Mouse (Mus musculus) lung, postnatal 0 days (tissue): ENCODE measurements around the gene Gm20388.

Source experiments
- CTCF ChIP-seq: IDR thresholded peaks from 2 replicates; pipeline ENCODE4 v1.5.1; 2016; ENCODE audit warnings: antibody characterized with exemption, mild to moderate bottlenecking
- EP300 ChIP-seq: IDR thresholded peaks from 2 replicates; pipeline ENCODE4 v1.6.1; 2016; ENCODE audit warnings: antibody characterized with exemption, mild to moderate bottlenecking, control low read depth

DNA sequence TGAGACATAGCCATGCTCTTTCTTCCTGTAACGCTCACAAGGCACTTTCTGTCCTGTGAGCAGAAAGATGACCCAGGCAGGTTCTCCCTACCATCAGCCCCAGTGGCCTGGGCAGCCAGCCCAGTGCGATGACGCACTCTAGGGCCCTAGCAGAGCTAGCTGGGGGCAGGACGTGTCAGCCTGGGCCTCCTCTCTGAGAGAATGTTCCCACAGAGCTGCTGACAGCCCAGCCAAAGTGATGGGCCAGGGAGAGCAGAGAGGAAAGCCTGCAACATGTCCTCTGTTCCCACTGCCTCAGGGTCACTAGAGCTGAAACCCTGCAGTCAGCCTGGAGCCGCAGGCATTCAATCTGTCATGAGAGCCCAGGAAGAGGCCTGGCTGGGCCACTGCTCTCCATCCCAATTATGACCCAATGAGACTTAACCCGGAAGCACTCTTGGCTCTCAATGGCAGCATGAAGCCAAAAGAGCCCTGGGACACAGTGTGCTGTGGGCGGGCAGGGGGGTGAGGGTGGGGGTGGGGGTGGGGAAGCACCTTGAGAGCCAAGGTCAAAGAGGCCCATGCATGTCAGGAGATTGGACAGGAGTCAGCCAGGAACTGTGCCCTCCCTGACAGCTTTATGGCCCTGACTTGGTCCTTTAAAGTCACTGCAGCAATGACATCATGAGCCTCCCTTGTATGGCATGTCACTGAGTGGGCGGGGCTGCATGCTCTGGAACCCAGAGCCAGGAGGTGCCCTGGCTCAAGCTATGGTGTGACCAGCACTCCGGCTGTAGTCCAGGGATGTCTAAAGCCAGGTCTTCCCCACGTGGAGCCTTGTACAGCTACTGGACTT, 1465.7 kb downstream of the Gm20388 start:
- TF ChIP-seq CTCF (no peak), EP300 (no peak)
